Mouse (Mus musculus): Measurements from ENCODE around the gene Ccdc102a.

Gene Ccdc102a

DNA sequence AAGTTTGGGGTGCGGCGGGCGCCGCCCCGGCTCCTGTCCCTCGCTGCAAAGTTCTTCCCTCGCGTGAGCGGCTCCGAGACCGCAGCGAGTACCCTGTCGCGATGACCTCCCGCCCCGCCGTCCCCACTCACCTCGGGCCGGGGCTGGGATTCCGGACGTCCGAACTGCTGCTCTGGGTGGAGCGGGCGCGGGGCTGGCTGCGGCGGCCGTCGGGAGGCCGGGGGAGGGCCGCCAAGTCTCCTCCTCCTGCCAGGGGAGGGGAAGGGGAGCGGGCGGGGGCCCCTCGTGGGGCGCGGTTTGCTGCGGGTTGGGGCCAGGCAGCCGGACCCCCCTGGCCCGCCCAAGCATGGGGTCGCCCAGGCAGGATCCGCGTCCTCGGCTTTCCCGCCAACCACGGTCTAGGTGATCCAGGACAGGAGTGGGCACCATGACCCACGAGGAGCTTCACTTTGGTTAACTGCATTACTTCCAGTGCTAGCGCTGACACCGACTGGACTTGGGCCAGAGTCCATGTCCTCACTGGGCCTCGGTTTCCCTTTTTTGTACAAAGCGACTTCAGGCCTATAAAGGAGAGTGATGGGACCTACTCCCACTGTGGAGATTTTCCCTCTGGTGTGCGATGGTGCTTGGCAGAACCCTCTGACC, at the start of gene Ccdc102a:
TSS of gene Ccdc102a (minus strand) at position 248 of the 645 bp plus-strand sequence.
- no peak for DNase-seq (ENCODE audit: extremely low spot score)

GRCm38 (mm10) chr8:94967554-94967953, 49.7 kb upstream of the Ccdc102a start:
- DNase-seq (ENCODE audit: extremely low spot score), result no peak

GRCm38 (mm10) chr8:94967071-94967470, 49.2 kb upstream of the Ccdc102a start:
- no peak for DNase-seq (ENCODE audit: extremely low spot score)

GRCm38 (mm10) chr8:94966578-94966977, 48.7 kb upstream of the Ccdc102a start:
- DNase-seq (ENCODE audit: extremely low spot score), result peak; percentile 57

DNA sequence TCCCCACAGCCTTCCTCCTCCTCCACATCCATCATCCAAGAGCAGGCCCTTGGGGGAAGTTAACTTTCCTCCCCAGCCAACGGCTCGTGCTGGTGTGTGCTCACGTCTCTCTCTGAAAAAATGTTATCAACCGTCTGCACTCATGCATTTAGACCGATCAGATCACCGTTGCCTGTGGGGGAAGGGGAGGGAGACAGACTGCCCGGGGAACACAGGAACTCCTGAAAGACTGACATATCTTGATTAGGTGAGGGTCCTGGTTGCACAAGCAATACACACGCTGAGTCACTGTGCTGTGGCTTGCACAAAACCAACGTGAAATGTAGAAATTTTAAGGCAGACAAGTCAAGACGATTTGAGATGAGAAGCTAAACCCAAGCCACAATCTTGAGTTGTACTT, 46.9 kb upstream of the Ccdc102a start:
- DNase-seq (ENCODE audit: extremely low spot score), result no peak

- no peak for DNase-seq (ENCODE audit: extremely low spot score)
Observed at GRCm38 (mm10) chr8:94962201-94962600, 44.3 kb upstream of the Ccdc102a start.

DNA sequence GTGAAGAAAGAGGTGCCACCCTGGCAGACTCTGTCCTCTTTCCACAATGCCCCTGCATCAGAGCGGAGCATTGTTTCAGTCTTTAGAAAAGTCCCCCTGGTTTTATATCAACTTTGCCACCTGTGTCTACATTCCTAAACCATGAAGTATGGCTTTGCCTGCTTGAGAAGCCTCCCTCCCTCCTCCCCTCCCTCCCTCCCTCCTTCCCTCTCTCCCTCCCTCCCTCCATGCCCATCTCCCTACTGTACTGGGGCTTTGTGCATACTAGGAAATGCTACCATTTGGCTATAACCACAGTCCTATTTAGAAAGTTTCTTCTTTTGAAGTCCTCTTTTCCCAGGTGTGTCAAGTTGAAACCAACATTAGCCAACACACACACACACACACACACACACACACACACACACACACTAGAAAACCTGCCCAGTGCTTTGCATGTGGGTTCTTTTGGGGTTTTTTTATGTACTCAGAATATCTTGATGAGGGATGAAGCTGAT, 38.2 kb upstream of the Ccdc102a start:
- DNase-seq (ENCODE audit: extremely low spot score), result no peak

DNA sequence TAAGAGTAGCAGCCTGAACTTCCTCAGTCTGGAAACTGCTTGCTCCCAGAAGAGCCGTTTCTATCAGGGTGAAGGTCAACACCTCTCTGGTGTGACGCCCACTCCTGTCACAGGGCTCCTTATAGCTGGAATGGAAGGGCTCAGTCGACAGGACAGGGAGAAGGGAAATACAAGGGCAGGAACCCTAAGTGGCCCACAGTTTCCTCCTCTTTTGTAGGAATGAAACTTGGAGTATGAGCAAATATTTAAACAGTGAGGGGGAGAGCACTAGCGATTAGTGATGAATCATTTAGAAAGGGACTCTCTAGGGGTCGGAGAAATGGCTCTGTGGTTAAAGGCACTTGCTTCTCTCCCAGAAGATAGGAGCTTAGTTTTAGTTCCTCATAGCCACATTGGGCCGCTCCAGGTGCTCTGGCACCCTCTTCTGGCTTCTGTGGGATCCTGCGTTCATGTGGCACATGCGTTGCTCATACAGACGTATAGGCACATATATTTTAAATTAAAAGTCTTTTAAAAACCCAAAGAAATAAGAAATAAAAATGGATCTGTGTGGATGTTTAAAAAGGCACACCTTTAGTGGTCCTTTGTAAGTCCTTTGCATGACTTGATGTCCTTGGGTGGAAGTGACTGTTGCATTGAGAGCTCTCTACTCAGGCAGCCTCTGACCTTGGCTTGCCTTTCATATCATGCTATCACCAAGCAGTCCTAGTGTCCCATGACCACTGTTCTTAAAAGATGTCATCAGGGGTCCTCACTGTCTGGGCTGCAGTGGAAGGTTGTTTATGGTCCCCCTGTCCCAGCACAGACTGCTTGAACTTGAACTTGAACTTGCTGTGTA, 37.2 kb upstream of the Ccdc102a start:
- DNase-seq (ENCODE audit: extremely low spot score), result no peak

DNA sequence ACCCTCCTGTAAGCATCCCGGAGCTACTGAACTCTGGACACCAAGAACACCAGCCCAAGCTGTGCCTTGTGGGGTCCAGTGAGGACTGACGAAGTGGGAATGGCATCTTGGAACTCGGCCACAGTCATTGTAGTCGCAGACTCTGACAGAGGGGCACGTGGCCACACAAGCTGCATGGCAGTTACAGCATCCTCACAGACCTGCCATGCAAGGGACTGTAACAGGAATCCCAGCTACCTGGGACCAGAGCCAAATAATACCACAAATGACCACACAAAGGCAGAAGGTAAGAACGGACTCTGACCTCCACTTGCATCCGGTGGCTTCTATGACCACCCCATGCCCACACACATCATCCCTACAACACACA, 36.5 kb upstream of the Ccdc102a start:
- no peak for DNase-seq (ENCODE audit: extremely low spot score)

- DNase-seq (ENCODE audit: extremely low spot score), result no peak
Observed at GRCm38 (mm10) chr8:94953624-94954367, 35.9 kb upstream of the Ccdc102a start.

DNA sequence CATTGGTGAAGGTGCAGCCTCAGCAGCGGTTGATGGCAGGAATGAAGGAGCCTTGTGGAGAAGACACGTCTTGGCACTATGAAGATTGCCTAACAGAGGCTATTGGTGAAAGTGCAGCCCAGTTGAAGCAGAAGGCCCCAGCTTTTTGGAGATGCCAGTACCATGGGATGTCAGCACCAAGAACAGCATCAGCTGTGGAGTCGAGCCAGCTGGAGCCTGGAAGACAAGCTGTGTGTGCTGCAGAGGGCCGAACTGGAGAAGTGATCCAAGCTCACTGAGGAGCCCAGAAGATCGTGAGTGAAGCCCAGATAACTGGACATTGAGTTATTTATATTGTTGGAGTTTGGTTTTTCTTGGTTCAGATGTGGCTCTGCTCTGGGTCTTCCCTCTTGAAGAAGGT, 34.2 kb upstream of the Ccdc102a start:
- no peak for DNase-seq (ENCODE audit: extremely low spot score)

GRCm38 (mm10) chr8:94950458-94950857, 32.6 kb upstream of the Ccdc102a start:
- no peak for DNase-seq (ENCODE audit: extremely low spot score)

DNA sequence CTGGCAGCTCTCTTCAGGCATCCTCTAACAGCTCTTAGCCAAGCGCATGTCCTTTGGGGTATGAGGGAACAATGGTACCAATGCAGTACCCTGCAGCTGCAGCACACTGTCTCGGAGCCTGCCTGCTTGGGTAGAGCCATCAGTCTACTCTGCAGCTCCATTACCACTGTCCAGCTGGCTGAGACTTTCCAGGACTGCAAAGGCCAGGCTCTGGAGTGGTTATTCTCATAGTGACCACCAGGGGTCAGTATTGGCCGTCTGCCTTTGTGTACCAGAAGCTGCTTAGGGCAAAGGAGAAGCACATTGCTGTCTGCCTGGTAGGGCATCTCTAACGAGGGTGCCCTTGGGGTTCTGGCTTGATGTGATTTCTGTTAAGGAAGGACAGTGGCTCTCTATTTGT, 32.1 kb upstream of the Ccdc102a start:
- DNase-seq (ENCODE audit: extremely low spot score), result peak; percentile 76

GRCm38 (mm10) chr8:94949010-94949409, 31.1 kb upstream of the Ccdc102a start:
- DNase-seq (ENCODE audit: extremely low spot score), result no peak

GRCm38 (mm10) chr8:94948421-94948820, 30.5 kb upstream of the Ccdc102a start:
- no peak for DNase-seq (ENCODE audit: extremely low spot score)

- DNase-seq (ENCODE audit: extremely low spot score), result no peak
Observed at GRCm38 (mm10) chr8:94945185-94945584, 27.3 kb upstream of the Ccdc102a start.

DNA sequence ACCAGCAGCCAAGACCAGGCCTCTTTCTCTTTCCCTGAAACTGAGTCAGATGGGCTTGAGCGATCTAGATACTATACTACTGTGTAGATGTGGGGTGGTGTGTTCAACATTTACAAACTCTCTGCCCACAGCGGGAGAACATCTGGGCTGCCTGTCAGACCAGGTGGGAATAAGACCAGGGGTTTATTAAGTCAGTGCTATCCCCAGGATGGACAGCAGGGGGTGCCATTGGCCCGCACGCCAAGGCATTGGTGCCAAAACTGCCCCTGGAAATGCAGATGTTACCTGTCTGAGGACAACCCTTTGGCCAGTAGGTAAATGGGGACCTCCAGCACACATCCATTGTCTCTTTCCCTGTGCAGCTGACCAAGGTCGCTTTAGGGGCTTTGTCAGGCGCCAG, 24.7 kb upstream of the Ccdc102a start:
- DNase-seq (ENCODE audit: extremely low spot score), result peak; percentile 71

DNA sequence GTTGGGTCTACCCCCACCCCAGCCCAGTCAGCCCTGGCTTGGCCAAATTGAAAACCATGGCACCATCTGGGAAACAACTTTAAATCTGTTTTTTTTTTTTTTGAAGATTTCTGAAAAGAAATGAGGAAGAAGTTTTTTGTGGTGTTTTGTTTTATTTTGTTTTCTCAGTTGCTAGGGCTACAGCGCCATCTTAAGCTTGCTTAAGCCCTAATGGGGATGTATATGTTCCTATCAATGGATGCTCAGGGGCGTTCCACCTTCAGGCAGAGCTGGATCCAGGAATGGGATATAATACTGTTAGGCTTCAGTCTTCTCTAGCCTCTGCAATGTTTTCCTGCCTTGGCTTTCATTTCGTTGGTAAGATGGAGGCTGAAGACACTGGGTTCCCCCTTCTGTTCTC, 17.3 kb upstream of the Ccdc102a start:
- DNase-seq (ENCODE audit: extremely low spot score), result no peak

- no peak for DNase-seq (ENCODE audit: extremely low spot score)
Observed at GRCm38 (mm10) chr8:94933918-94934317, 16.0 kb upstream of the Ccdc102a start.

DNA sequence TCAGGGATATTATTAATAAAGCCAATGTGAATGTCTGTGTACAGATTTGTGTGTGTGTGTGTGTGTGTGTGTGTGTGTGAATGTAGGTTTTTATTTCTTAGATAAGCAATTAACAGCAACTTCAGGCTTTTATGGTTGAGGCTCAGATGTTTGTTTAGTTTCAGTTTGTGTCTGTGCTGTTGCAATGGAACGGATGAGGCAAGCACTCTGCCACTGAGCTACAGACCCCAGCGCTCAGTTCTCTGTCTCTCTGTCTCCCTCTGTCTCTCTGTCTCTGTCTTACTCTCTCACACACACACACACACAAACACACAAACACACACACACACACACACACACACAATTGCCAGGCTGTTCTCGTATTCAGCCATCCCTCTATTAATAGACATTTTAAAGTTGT, 10.3 kb upstream of the Ccdc102a start:
- no peak for DNase-seq (ENCODE audit: extremely low spot score)

GRCm38 (mm10) chr8:94923405-94923804, 5.5 kb upstream of the Ccdc102a start, which contains the start of gene Adgrg5:
Gene Adgrg5 (plus strand): TSS chr8:94923694.
- DNase-seq (ENCODE audit: extremely low spot score), result no peak

- no peak for DNase-seq (ENCODE audit: extremely low spot score)
Observed at GRCm38 (mm10) chr8:94922602-94923001, 4.7 kb upstream of the Ccdc102a start.

Data from embryo, embryonic 9.5 days (tissue).